Mouse (Mus musculus): ENCODE results near the gene Wsb2. TPM values are rescaled to one million over a fixed set of nuclear protein-coding genes. Genes with fewer than 3 reads are reported as not detected.
A peak's percentile ranks its signal among the peaks of the same experiment; 100 is the strongest.
"Not testable (repeated sequence)": the region's sequence is repeated elsewhere in the genome, so short reads cannot be mapped to it uniquely, and the experiment has no call there.

Wsb2 gene
- polyA plus RNA-seq, 1 experiment from 2014 or later: 32.3 TPM

DNA sequence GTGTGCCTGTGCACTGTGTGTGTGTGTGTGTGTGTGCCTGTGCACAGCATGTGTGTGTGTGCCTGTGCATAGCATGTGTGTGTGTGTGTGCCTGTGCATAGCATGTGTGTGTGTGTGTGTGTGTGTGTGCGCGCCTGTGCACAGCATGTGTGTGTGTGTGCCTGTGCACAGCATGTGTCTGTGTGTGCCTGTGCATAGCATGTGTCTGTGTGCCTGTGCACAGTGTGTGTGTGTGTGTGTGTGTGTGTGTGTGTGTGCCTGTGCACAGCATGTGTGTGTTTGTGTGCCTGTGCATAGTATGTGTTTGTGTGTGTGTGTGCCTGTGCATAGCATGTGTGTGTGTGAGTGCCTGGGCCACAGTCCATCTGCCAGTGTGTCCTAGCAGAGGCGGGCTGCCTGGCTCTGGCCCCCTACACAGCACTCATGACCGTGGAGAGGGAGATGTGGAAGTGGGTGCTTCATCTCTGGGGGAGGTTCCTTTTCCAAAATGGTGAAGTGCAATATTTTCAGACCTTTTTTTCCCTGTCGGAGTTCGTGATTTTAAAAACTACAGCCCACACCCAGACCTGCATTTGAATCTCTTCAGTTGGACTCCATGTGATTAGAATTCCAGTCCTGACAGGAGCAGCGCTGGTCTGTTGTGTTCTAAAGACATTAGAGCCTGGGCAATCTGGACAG lies 17.4 kb downstream of the Wsb2 start:
- no peak for TF ChIP-seq CTCF (IDR thresholded peaks at IDR 0.05; ENCODE audit: low read depth)
- no peak for TF ChIP-seq EP300 (IDR thresholded peaks at IDR 0.05; ENCODE audit: low read depth)
- Histone ChIP-seq H3K4me1 (ENCODE audit: insufficient read depth) (peaks cover 5% of the 10 kb centered on the region), H3K9ac (replicated peaks) (no peak overlapping the region), H3K27ac (ENCODE audit: low read depth) (peak overlapping the region; percentile 66; the same call in 1 of the 2 replicates), H3K4me2 (ENCODE audit: low read depth, low read length) (no peak overlapping the region), H3K4me3 (ENCODE audit: low read depth, low read length) (no peak overlapping the region), H3K27me3 (ENCODE audit: insufficient read depth, low read length) (no peaks in the 10 kb centered on the region), H3K9me3 (ENCODE audit: low read length) (no peaks in the 10 kb centered on the region), H3K36me3 (replicated peaks; ENCODE audit: insufficient read depth, low read length) (peaks cover 54% of the 10 kb centered on the region)
- WGBS (ENCODE audit: insufficient replicate concordance): 69% methylated on average over 7 of the region's 7 CpGs
- ATAC-seq (no peak), DNase-seq (no peak)

DNA sequence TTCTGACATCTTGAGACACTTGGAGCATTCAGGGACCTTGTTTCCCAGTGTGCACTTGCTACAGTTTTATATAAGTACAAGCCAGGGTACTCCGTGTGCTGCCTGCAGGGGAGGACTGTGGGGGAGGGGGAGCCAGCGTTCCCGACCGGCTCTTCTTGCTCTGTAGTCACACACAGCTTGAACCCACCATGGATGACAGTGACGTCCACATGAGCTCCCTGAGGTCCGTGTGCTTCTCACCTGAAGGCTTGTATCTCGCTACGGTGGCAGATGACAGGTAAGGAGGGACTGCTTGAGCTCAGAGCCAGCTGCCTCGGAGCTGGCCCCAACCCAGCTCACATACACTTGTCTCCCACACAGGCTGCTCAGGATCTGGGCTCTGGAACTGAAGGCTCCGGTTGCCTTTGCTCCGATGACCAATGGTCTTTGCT lies 19.2 kb downstream of the Wsb2 start:
- TF ChIP-seq EP300 (IDR thresholded peaks at IDR 0.05; ENCODE audit: low read depth): no peak
- 83% methylated on average over 11 of the region's 11 CpGs for WGBS (ENCODE audit: insufficient replicate concordance)
- Histone ChIP-seq H3K4me2 (ENCODE audit: low read depth, low read length) (no peak overlapping the region), H3K4me1 (ENCODE audit: insufficient read depth) (peaks cover 5% of the 10 kb centered on the region), H3K27me3 (ENCODE audit: insufficient read depth, low read length) (no peaks in the 10 kb centered on the region), H3K4me3 (ENCODE audit: low read depth, low read length) (no peak overlapping the region), H3K9me3 (ENCODE audit: low read length) (no peaks in the 10 kb centered on the region), H3K36me3 (replicated peaks; ENCODE audit: insufficient read depth, low read length) (peaks cover 59% of the 10 kb centered on the region), H3K27ac (ENCODE audit: low read depth) (no peak overlapping the region), H3K9ac (replicated peaks) (no peak overlapping the region)
- no peak for DNase-seq
- ATAC-seq: no peak

GRCm38 (mm10) chr5:117377731-117378130 lies 20.6 kb downstream of the Wsb2 start:
- WGBS (ENCODE audit: insufficient replicate concordance): 58% methylated on average over 14 of the region's 14 CpGs
- not testable (repeated sequence) for H3K9me3 ChIP-seq (ENCODE audit: low read length); ATAC-seq; DNase-seq; H3K9ac ChIP-seq (replicated peaks); H3K27ac ChIP-seq (ENCODE audit: low read depth); H3K27me3 ChIP-seq (ENCODE audit: insufficient read depth, low read length); H3K4me2 ChIP-seq (ENCODE audit: low read depth, low read length); H3K4me3 ChIP-seq (ENCODE audit: low read depth, low read length); H3K4me1 ChIP-seq (ENCODE audit: insufficient read depth)
- peaks cover 57% of the 10 kb centered on the region for H3K36me3 ChIP-seq (replicated peaks; ENCODE audit: insufficient read depth, low read length)

DNA sequence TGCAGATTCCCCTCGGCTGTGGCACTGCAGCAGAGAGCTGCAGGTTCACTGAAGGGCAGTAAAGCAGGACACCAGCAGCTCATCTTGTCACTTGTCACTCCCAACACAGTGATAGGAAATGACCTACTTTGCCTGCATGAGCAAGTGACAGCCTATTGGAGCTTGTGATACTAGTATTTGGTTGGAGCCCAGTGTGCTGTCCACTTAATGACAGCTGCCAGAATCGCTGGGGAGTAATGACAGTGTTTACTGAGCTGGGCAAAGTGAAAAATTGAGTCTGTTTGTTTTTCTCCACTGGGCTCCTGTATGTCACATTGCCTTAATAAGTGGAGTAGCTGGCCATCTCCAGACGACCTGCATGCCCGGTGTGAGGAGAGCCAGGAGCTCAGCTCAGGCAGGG lies 23.1 kb downstream of the Wsb2 start:
- ATAC-seq: peak; percentile 18; the same call in 1 of the 2 replicates
- H3K4me2 ChIP-seq (ENCODE audit: low read depth, low read length): no peak overlapping the region
- H3K27me3 ChIP-seq (ENCODE audit: insufficient read depth, low read length): no peaks in the 10 kb centered on the region
- 62% methylated on average over 4 of the region's 4 CpGs for WGBS (ENCODE audit: insufficient replicate concordance)
- no peak overlapping the region for H3K4me3 ChIP-seq (ENCODE audit: low read depth, low read length)
- H3K9me3 ChIP-seq (ENCODE audit: low read length): no peaks in the 10 kb centered on the region
- no peak overlapping the region for H3K27ac ChIP-seq (ENCODE audit: low read depth)
- no peak for TF ChIP-seq CTCF (IDR thresholded peaks at IDR 0.05; ENCODE audit: low read depth)
- no peak for TF ChIP-seq EP300 (IDR thresholded peaks at IDR 0.05; ENCODE audit: low read depth)
- H3K4me1 ChIP-seq (ENCODE audit: insufficient read depth): peaks cover 2% of the 10 kb centered on the region
- DNase-seq: no peak
- peaks cover 67% of the 10 kb centered on the region for H3K36me3 ChIP-seq (replicated peaks; ENCODE audit: insufficient read depth, low read length)
- no peak overlapping the region for H3K9ac ChIP-seq (replicated peaks)

GRCm38 (mm10) chr5:117381785-117382184 lies 24.7 kb downstream of the Wsb2 start:
- DNase-seq (no peak), ATAC-seq (no peak)
- TF ChIP-seq EP300 (IDR thresholded peaks at IDR 0.05; ENCODE audit: low read depth) (no peak), CTCF (IDR thresholded peaks at IDR 0.05; ENCODE audit: low read depth) (no peak)
- no peaks in the 10 kb centered on the region for H3K27me3 ChIP-seq (ENCODE audit: insufficient read depth, low read length)
- H3K9ac ChIP-seq (replicated peaks): no peak overlapping the region
- no peak overlapping the region for H3K4me2 ChIP-seq (ENCODE audit: low read depth, low read length)
- no peaks in the 10 kb centered on the region for H3K4me1 ChIP-seq (ENCODE audit: insufficient read depth)
- H3K27ac ChIP-seq (ENCODE audit: low read depth): no peak overlapping the region
- no peak overlapping the region for H3K4me3 ChIP-seq (ENCODE audit: low read depth, low read length)
- 73% methylated on average over 7 of the region's 7 CpGs for WGBS (ENCODE audit: insufficient replicate concordance)
- H3K36me3 ChIP-seq (replicated peaks; ENCODE audit: insufficient read depth, low read length): peaks cover 57% of the 10 kb centered on the region
- no peaks in the 10 kb centered on the region for H3K9me3 ChIP-seq (ENCODE audit: low read length)

DNA sequence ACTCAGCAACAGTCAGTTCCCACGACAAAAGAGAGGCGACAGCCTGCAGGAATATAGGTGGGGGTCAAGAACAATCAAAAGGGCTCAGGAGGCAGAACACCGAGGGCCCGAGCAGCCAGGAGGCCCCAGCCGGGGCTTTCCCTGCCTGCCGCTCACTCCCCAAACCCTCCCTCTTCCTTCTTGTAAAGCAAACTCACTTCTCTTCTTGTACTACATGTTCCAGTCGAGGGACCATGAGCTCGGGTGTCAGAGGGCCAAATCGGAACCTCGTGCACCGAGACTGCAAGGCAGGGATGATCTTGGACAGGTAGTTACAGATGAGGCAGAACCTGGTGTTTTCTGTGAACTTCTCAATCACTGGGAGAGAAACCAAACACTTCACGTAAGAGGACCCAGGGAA lies 26.1 kb downstream of the Wsb2 start:
- H3K27ac ChIP-seq (ENCODE audit: low read depth): no peak overlapping the region
- no peaks in the 10 kb centered on the region for H3K27me3 ChIP-seq (ENCODE audit: insufficient read depth, low read length)
- H3K36me3 ChIP-seq (replicated peaks; ENCODE audit: insufficient read depth, low read length): peaks cover 52% of the 10 kb centered on the region
- H3K4me3 ChIP-seq (ENCODE audit: low read depth, low read length): no peak overlapping the region
- no peak for TF ChIP-seq EP300 (IDR thresholded peaks at IDR 0.05; ENCODE audit: low read depth)
- DNase-seq (no peak), ATAC-seq (no peak)
- WGBS (ENCODE audit: insufficient replicate concordance): 86% methylated on average over 12 of the region's 12 CpGs
- peaks cover 7% of the 10 kb centered on the region; the same call in 1 of the 2 replicates for H3K4me1 ChIP-seq (ENCODE audit: insufficient read depth)
- H3K9me3 ChIP-seq (ENCODE audit: low read length): no peaks in the 10 kb centered on the region
- no peak overlapping the region for H3K4me2 ChIP-seq (ENCODE audit: low read depth, low read length)
- no peak overlapping the region for H3K9ac ChIP-seq (replicated peaks)
